Mouse (Mus musculus): ENCODE results near the gene Cacna2d1.

Gene Cacna2d1

DNA sequence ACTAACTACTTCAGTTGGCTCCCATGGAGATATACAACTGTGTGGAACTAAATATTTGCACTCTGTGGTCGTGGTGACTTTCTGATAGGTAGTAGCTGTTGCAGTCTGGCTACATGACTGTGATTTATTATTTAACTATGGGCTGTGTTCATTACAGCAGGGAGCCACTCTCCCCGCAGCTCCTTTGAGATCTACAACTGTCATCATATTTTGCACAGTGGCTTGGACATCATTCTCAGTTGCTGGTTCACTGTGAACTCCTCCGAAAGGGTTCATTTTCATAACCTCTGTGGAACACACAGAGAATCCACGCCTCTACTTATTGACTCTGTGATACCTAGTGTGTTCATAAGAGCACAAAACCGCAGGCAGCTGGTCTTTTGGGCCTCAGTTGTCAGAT, 128.3 kb downstream of the Cacna2d1 start:
- DNase-seq (ENCODE audit: low spot score in 2 of 2) = no peak

DNA sequence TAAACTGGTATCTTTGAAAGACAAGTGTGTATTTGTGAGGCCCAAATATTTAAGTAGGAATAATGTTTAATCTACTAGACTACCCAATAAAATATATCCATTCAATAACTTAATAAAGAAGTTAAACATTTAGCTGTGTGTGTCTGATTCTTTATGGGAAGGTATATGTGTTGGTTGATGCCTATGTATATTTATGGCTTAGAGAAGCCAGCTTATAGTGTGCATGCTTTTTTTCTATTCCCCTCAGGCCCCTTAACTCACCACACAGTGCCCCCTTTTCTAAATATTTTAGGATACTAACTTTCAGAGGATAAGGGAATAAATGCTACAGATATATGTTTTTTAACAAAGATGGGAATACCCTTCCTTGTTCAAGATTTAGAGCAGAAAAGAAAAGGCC, 128.8 kb downstream of the Cacna2d1 start:
- DNase-seq (ENCODE audit: low spot score in 2 of 2) = no peak

DNA sequence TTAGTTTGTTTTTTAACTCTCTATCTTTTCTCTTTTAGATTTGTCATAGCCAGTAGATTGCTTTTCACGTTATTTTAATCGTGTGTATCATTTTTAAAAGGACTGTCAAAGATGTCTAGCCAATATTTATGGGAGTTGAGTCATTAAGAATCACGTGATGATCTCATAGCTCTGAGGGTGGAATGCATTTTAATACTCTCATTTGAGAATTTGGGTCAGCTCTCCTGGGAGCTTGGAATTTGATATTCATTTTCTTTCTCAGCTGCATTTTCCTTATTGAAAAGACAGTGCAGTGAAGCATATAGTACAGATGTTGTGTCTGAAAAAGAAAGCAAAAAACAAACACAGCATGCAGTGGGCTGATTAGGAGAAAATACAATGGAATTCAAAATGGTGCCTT, 129.5 kb downstream of the Cacna2d1 start:
- no peak for DNase-seq (ENCODE audit: low spot score in 2 of 2)

DNA sequence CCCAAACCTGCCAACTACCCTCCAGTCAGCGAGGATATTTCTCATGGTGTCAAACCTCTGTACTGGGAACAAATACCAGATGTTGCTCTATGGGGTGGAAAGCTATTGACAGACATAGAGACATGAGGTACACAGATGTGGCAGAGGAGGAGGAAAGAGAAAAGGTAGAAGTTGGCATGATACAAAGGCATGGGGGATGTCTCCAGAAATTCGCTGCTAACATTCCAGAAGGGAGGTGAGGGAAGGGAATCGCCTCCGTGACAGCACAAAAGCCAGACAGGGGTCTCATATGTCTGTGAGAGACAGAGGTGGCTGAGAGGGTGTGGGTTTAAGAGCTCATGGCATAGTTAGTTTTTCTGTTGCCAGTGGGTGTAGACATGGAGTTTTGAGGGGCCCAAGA, 131.3 kb downstream of the Cacna2d1 start:
- DNase-seq (ENCODE audit: low spot score in 2 of 2) = no peak

DNA sequence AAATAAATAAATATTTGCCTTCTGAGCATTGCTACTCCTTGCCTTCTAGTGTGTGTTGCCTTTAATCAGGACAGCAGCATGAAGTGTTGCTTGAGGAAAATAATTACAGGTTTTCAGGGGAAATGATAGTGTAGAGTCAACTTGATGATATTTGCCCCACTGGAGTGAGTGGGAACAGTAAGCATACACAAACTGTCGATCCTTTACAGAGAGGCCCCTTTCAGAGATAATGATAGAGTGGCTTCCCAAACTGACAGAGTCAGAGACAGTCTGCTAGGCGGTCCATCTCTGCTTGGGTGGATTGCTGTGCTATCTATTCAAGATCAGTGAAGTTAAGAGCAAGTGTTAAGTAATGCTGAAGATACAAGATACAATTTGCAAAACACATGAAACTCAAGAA, 147.8 kb downstream of the Cacna2d1 start:
- no peak for DNase-seq (ENCODE audit: low spot score in 2 of 2)

DNA sequence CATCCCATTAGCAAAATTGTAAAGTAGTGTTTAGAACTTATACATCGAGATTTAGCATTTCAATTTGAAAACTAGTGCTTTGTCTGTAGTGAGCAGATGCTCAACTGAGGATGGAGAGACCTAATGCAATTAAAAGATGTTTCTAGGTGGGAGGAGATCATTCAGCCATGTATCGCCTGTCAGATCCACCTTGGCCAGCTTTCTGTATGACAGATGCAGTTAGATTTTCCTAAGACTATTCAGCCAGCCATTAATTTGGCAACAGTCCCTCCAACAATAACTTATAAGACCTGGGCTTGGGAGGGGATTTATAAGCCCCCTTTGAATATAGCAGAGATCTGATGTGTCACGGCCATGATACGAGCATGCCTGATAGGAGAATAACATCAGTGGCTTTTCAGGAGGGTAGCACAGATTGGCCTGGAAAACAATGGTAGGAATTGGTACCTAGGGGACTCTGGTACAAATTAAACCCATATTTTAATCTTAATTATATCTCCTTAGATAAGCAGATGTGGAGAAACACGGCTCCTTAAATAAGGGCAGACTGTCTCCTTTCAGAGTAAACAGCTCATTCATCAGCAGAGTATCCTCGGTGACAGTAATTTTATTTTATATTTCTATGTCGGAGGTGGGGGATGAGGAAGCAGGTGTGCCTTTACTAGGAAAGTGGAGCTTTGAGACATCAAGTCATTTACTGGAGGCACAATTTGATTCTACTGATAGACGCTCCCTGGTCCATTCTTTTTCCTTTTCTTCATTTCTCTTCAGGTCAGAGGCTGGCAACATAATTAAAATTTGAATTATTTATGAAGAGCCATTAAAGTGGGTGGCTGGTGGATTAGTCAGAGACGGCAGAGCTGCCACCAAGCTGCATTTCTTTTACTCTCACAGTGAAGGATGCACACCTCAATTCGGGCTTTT, 152.8 kb downstream of the Cacna2d1 start:
- no peak for DNase-seq (ENCODE audit: low spot score in 2 of 2)

DNA sequence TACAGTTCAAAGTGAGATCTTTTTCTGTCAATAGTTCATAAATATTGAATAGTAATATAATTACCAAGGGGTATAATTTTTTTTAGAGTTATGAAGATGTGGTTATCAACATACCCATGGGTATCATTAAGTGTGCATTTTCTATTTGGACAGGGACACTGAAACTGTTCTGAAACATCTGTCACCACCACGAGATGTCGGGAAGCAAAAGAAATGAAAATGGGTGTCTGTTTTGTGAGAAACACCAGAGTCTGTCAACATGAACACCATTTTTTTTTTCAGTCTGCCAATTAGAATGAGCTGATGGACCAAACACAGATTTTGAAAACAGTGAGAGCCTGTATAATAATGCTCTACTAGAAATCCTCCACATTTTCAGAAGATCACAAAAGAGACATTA, 153.5 kb downstream of the Cacna2d1 start:
- DNase-seq (ENCODE audit: low spot score in 2 of 2) = no peak

DNA sequence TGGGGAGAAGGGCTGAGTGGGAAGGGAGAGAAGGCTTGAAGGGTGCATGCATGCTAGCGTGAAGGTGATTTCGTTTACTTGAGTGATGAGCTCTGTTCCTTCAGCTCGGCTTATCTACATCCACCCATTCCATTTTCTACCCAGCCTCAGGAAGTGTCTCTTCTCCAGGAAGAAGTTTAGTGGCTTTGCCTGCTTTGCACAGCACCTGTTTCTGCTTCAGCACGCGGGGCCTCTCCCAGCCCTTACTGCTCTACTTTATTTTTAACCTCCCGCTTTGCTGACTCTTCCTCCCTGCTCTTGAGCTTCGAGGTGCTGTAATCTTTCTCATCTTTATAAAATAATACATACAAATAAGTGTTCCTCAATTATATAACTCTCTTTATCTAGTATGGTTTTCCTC, 158.0 kb downstream of the Cacna2d1 start:
- no peak for DNase-seq (ENCODE audit: low spot score in 2 of 2)

DNA sequence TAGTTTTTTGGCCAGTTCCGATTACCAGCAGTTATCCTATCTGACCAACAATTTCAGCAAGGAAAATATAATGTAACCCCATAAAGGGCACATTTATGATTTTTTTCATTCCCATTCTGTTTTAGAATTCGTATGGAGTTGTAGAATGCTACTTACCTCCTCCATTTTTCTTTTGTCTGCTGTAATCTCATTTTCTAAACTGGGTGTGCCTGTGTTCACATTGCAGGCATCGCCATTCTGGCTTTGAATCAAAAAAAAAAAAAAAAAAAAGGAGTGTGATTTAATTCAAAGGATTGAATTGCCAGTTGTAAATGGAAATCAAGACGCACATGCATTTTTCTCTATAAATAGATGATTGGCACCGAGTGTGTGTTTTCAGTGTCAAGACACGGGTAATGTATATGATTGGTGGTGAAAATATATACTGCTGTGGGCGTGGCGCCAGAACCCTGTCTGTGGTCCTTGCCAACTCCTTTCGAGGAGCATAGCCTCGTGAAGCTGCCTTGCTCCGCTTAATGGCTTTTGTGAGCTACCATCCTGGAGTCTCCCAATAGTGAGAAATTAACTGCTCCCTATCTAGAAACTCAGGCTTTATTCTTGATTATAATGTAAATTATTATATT, 158.7 kb downstream of the Cacna2d1 start:
- no peak for DNase-seq (ENCODE audit: low spot score in 2 of 2)

DNA sequence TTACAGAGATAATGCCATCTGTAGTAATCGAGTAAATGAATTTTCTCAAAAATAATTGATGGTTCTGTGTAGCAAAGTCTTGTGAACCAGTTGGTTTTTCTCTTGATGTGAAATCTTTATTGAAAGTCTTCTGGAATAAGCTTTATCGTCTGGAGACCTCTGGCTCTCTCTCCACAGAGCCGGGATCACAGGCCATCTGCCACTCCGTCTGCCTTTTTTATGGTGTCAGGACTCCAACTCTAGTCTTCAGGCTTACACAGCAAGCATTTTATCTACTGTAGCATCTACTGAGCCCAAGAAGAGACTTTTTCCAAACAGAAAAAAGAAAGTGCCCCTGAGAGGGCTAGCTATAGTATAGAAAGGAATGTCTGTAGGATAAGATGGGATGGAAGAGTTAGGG, 160.9 kb downstream of the Cacna2d1 start:
- no peak for DNase-seq (ENCODE audit: low spot score in 2 of 2)

DNA sequence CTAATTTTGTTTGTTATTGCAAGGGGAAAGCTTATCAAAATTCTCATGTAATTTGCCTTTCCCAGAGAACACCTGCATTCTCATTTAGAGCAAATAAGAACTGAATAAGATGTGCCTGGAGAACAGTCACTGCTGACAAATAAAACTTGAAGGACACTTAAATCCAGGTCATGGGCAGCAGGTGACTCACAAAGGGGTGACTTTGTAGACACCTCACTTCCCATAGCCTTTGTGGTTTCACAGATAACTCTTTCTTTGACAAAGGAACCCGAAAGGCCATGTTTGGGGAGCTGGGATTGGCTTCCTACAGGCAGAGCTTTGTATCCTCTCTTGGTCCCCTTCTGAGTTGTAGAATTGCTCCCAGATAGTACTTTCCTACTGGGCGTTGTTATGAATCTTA, 164.3 kb downstream of the Cacna2d1 start:
- DNase-seq (ENCODE audit: low spot score in 2 of 2) = no peak

DNA sequence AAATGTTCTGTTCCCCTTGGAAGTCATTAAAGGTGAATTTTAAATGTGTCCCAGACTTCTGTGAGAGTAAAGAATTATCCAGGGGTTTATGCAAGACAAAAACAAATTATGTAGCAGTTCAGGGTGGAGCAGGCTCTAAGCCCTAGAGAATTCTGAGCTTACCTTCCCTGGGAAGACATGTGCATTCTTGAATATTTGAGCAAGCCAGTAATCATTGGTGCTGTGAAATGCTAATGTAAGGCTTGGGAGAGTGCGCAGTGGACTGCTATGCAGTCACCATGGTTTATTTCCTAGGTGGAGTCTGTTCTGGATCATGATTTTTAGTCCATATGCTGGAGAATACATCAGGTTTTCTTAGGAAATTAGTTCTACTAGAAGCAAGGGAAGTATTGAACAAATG, 167.3 kb downstream of the Cacna2d1 start:
- DNase-seq (ENCODE audit: low spot score in 2 of 2) = no peak

DNA sequence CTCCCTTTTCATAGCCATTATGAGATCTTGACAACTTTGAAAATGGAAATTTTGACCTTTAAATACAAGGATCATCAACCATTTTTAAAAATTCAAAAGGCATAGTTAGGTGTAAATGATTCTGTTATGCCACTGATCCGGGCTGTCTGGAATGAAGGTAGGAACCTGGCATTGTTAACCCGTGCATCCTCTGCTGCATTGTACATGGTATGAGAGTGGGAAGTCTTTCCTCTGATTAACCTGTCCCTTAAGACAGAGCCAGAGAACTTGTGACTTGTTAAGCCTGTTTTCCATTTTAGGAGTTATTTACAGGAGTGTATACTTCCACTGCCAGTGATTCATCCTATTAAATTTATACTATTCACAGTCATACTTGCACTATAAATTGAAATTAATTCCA, 171.2 kb downstream of the Cacna2d1 start:
- DNase-seq (ENCODE audit: low spot score in 2 of 2) = no peak

DNA sequence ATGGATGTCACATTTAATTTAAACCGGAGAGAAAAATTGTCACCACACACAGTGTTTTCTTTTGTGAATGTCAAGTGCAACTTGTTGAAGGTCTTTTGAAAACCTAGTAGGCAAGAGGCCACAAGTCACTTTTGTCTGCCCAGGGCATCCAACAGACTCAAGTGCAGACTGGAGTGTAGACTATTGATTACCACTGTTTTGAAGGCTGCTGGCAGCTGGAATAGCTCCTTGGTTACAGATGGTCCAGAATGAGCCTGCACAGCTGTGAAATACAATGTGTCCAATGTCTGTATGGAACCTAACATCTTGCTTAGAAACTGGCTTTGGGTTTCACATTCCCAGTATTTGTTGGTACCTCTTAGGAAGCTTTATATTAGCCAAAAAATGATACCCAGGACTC, 176.2 kb downstream of the Cacna2d1 start:
- DNase-seq (ENCODE audit: low spot score in 2 of 2) = no peak

DNA sequence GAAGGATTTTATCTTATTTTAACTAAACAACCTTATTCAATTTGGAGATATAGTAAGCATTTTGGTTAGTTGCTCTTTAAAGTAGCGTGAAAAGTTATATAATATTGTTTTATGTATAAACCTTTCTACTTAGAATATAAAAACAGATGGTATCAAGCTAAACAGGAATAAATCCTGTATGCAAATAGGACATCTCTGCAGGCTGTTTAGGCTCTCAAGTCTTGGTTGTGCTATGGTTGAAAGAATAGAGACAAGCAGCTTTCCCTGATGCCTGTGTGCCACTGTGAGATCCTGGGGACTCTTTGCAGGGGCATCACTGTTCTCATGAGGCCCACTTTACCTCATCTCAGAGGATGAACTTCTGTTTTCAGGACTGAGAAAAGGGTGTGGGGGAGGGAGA, 179.4 kb downstream of the Cacna2d1 start:
- no peak for DNase-seq (ENCODE audit: low spot score in 2 of 2)

DNA sequence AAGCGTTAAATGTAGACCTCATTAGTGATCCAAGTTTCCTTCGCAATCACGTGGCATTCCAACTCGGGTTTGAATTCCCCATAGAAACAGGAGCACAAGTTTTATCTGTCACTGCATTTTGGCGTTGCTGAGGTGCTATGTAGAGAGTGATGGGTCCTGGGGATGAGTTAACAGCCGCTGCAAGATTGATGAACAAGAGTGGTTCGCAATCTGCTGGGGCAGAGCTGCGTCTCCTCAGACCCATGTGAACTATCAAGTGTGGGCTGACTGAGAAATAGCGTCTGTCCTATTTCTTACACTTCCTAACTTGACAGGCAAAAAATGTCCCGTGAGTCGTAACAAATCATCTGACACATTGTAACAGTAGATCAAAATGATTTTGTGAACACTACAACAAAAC, 186.8 kb downstream of the Cacna2d1 start:
- no peak for DNase-seq (ENCODE audit: low spot score in 2 of 2)

DNA sequence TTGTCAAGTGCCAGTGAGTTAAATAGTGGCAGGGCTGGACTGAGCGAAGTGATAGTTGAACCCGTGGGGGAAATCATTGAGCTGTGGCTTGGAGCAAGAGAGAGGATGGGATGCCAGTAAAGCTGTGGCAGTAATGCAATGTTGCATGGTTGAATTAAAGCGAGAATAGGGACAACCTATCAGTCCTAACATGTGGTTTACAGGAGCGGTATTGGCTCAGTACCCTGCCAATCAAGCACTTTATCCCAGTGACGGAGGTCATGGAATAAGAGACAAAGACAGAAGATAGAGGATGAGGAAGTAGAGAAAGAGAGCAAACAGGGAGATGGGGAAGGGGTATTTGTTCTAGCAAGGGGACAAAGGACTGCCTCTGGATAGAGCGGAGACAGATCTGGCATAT, 187.6 kb downstream of the Cacna2d1 start:
- DNase-seq (ENCODE audit: low spot score in 2 of 2) = no peak

DNA sequence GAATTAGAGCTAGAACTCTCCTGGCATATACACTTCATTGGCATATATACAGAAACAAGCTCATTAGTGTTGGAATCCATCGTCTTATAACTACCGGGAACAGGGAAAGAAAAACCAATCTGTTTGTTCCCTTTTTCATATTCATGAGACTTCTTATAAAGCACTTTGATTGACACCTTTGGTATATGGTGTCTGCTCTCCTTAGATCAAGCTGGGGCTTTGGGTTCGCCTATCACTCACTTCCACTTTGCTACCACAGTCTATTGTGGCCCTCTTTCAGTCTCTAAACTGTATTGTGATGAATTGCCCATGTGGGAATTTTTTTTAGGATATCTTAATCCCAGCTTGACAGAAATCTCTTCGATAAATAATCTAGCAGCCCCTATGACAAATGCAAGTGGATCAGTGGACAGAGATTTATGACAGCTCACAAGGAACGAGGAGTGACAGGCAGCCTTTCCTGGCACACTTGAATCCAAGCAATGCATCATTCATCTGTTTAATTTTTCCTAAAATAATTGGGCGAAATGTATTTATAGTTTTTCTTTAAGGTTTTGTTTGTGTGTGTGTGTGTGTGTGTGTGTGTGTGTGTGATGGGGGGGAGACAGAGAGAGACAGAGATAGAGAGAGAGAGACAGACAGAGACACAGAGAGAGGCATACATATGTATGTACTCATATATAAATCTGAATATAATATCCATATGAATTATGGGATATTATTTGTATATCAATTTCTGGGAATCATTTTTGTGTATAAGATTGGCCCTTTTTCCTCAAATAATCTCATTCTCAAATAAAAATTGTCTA, 200.0 kb downstream of the Cacna2d1 start:
- no peak for DNase-seq (ENCODE audit: low spot score in 2 of 2)

DNA sequence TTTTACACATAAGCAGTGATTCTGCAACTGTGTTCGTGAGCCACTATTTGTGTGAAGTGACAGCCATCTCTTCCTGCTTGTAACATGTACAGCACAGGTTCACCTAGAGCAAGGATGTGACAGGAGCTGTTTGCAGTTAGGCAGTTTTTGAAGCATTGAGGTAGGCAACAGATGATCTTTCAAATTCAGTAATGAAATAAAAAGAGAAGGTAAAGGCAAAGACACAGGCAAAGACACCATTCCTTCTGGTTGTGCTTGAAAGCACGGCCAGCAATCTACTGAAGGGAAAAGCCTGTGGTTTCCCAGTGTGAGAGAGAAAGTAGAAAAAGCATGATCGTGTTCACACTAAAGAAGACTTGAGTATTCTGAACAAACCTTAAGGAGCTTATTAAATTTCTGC, 201.5 kb downstream of the Cacna2d1 start:
- DNase-seq (ENCODE audit: low spot score in 2 of 2) = no peak

DNA sequence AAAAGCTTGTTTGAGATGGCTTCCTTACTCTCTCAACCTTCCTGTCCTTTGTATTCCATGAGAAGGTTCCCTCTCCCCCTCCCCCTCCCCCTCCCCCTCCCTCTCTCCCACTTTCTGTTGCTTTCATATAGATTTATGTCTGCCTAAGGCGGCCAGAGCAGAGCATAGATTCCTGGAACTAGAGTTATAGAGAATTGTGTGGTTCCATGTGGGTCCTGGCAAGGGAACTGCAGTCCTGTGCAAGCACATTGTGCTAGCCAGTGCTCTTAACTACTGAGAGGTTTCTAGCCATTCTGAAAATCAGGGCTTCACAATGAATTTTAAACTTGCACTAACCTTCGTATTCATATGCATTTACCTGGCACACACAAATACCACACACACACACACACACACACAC, 202.3 kb downstream of the Cacna2d1 start:
- no peak for DNase-seq (ENCODE audit: low spot score in 2 of 2)

DNA sequence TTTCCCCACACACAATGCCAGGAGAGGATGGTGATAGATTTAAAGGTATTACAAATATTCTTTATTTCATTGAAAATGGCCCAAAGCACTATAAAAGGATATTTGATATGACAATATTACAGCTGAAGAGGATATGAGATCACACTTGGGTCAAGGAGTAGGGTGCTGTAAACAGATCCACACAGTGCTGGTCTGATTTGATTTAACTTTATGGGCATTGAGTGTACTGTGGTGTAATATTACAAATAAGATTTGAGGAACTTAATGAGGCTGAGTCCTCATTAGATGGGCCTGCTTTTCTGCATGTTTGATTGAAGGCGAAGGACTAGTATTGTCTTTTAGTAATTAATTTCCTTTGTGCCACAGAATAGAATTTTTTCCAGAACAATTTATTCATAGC, 212.1 kb downstream of the Cacna2d1 start:
- DNase-seq (ENCODE audit: low spot score in 2 of 2) = no peak

DNA sequence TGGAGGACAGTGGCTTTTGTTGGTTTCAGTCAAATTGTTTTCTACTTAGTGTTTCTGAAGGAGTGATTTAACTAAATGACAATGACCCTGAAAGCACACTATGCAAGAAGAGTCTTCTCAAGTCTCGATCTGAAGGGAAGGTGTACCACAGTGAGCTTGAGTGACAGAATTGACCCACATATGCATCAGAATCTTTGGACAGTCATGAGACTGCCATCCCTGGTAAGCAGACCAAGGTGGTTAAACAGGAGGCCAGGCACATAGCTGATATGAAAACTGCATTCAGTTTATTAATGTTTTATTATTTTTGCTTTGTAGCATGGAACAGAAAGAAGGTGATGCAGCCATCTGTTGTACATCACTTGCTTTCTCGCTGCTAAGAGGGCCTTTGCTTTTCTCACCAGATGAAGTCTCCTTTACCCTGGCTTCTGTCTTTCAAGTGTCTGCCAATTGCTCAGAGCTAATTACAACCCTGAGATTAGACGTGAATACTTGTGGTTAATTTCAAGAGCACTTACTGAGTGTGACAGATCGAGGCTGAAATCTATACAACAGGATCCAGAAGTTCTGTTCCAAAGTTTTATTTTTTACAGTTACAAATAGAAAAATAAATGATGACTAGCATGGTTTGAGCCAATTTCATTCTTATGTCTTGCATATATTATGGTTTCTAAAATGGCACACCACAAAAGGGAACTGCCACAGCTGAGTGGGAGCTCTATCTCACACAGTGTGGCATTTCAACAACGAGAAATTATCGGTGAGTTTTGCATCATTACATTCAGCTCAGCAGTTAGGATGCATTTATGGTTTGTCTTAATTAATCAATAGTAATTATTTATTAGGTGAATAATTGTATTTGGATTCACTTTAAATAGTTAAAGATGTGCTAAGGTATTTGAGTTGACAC, 221.1 kb downstream of the Cacna2d1 start:
- no peak for DNase-seq (ENCODE audit: low spot score in 2 of 2)
